Mouse (Mus musculus) forebrain, embryonic 12.5 days (tissue): ENCODE data around the gene Atp6v0d1. TPM values are rescaled to one million over a fixed set of nuclear protein-coding genes. Genes with fewer than 3 reads are reported as not detected.

Experiments
- ATAC-seq: fragments of 200-750 bp; cut with Nextera tagmentation; 2 replicates; pipeline ENCODE4 v1.8.0; 2017; ENCODE audit warnings: moderate TSS enrichment; ENCODE audit not compliant: low FRiP score
- H3K27ac ChIP-seq: fragments of 300-500 bp; sonication (generic); 2 replicates; pipeline ENCODE4 v1.5.1; 2016; ENCODE audit warnings: mild to moderate bottlenecking
- H3K27me3 ChIP-seq: fragments of 300-500 bp; sonication (generic); 2 replicates; pipeline ENCODE4 v1.6.1; 2016; ENCODE audit warnings: mild to moderate bottlenecking
- H3K36me3 ChIP-seq: fragments of 300-500 bp; sonication (generic); replicated peaks from 2 replicates; pipeline ENCODE4 v1.6.1; 2016; ENCODE audit warnings: mild to moderate bottlenecking
- H3K4me1 ChIP-seq: fragments of 300-500 bp; sonication (generic); 2 replicates; pipeline ENCODE4 v1.6.1; 2016
- H3K4me2 ChIP-seq: fragments of 300-500 bp; sonication (generic); 2 replicates; pipeline ENCODE4 v1.6.1; 2016; ENCODE audit warnings: mild to moderate bottlenecking, moderate library complexity
- H3K4me3 ChIP-seq: fragments of 300-500 bp; sonication (generic); replicated peaks from 2 replicates; pipeline ENCODE4 v1.5.1; 2016; ENCODE audit warnings: mild to moderate bottlenecking
- H3K9ac ChIP-seq: fragments of 300-500 bp; sonication (generic); 2 replicates; pipeline ENCODE4 v1.6.1; 2016; ENCODE audit warnings: mild to moderate bottlenecking
- H3K9me3 ChIP-seq: fragments of 300-500 bp; sonication (generic); 2 replicates; pipeline ENCODE4 v1.6.1; 2016
- WGBS: fragments of 180-500 bp; shearing (Covaris S2); methylation state at CpG from one replicate; pipeline ENCODE4 v1.1.7; 2016; 5-methylcytosine and 5-hydroxymethylcytosine counted together
- polyA plus RNA-seq: library from polyadenylated mRNA; unstranded; fragments of >200 nt; fragmentation: Nextera tagmentation; extraction: Ambion mirVana; gene quantifications from 2 replicates; pipeline ENCODE4 v1.2.1, GENCODE M21; 2016

Atp6v0d1 gene
- polyA plus RNA-seq, 1 experiment from 2014 or later = 95.4 TPM

DNA sequence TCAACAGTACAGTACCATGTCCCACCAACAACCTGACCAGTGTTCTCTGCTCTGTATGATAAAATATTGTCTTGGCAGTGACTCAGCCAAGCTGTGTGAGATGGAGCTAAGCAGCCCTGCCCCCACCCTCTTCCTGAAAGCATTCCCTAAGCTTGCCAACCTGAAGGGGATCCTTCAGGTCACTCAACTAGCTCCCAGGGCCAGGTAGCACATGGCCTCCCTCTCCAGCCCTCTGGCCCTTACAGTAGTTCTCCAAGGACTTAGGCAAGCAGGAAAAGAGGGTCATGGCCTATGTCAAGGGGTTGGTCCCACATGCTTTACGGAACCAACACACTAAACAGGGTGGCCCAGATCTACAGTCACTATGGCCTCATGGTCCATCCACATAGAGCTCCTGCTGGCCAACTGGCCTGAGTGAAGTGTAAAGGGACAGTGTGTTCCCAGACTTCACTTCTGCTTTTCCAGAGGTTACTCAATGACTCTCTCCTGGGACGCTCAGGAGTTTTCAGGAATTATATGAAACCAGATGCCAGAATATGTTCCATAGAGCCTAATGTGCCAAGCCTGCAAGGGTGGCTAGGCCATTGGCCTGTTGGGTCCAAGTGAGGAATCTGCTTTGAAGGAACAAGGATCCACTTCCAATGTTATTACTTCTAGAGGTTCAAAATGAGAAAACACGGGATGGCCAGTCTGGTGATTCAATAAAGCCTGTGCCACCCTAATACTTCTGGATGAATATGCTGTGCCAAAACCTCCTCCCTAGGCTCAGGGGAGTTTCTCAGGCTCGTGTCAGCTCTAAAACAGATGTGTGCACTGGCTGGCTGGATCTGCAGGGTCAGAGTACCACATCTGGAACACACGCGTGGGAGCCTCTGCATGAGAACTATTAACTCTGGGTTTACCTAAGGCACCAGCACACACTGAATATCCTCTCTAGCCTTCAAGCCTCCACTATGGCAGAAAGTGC lies 19.2 kb downstream of the Atp6v0d1 start:
- H3K27ac ChIP-seq = no peak overlapping the region
- no peak for ATAC-seq
- no peak overlapping the region for H3K9ac ChIP-seq
- H3K36me3 ChIP-seq = peaks cover 4% of the 10 kb centered on the region; the same call in 1 of the 2 replicates
- no peaks in the 10 kb centered on the region for H3K27me3 ChIP-seq
- no peak overlapping the region for H3K4me3 ChIP-seq
- peaks cover 3% of the 10 kb centered on the region; the same call in 1 of the 2 replicates for H3K4me1 ChIP-seq
- WGBS = 82% methylated on average over 6 of the region's 6 CpGs
- H3K9me3 ChIP-seq = no peaks in the 10 kb centered on the region
- no peak overlapping the region for H3K4me2 ChIP-seq

DNA sequence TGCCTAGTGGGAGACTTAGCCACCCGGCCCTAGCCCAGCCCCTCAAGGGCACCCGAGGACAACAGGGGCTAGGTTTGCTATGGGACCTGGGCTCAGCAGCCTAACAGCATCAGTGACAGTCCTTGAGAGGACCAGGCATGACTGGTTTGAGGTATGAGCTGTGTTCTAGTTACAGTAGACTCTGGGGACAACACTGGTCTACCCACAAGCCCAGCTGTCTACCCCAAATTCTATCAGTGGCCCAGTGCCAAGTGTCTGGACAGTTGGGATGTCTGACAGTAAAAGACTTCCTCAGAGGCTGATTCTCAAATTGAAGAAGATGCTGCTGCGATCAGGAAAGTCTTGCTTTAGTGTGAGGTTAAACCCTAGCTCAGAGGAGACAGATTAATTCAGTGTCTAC lies 20.6 kb downstream of the Atp6v0d1 start:
- H3K4me3 ChIP-seq = no peak overlapping the region
- H3K9me3 ChIP-seq = no peaks in the 10 kb centered on the region
- no peak for ATAC-seq
- H3K27ac ChIP-seq = no peak overlapping the region
- H3K4me1 ChIP-seq = peaks cover 3% of the 10 kb centered on the region; the same call in 1 of the 2 replicates
- H3K4me2 ChIP-seq = no peak overlapping the region
- H3K27me3 ChIP-seq = no peaks in the 10 kb centered on the region
- no peak overlapping the region for H3K9ac ChIP-seq
- 92% methylated on average over 3 of the region's 3 CpGs for WGBS
- 0 out of 2 replicates have a peak, but pooled peaks cover 3% of the 10 kb centered on the region for H3K36me3 ChIP-seq

DNA sequence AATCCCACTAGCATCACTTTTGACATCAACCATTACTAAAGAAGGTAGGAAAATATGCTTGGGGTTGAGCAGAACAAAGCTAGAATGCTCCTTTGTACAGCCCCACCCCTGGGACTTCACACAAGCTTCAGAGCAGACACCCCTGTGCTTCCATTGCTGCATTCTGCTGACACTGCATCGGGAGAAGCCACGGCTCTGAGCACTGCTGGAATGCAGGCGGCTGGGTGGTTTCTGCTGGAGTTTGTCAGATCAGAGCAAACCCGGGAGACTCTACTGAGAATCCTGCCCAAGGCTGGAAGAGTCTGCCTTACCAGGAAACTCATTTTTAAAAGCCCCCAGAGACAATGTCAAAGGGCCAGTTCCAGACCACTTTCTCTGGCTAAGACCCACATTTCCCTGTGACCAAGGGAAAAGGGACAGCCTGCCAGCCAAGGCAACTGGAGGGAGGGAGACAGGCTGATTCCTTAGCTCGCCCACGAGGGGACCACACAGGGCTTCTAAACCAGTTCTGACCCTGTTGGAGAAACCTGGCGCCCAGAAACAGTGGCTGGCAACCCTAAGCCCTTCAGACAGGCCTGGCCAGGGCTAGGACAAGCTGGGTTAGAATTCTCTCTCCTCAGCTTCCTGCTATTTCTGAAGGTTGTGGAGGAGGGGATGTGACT lies 21.2 kb downstream of the Atp6v0d1 start:
- no peak for ATAC-seq
- no peaks in the 10 kb centered on the region for H3K27me3 ChIP-seq
- 71% methylated on average over 7 of the region's 7 CpGs for WGBS
- no peaks in the 10 kb centered on the region for H3K36me3 ChIP-seq
- H3K27ac ChIP-seq = no peak overlapping the region
- peaks cover 3% of the 10 kb centered on the region; the same call in 1 of the 2 replicates for H3K4me1 ChIP-seq
- H3K9me3 ChIP-seq = no peaks in the 10 kb centered on the region
- no peak overlapping the region for H3K4me2 ChIP-seq
- H3K9ac ChIP-seq = no peak overlapping the region
- H3K4me3 ChIP-seq = no peak overlapping the region

DNA sequence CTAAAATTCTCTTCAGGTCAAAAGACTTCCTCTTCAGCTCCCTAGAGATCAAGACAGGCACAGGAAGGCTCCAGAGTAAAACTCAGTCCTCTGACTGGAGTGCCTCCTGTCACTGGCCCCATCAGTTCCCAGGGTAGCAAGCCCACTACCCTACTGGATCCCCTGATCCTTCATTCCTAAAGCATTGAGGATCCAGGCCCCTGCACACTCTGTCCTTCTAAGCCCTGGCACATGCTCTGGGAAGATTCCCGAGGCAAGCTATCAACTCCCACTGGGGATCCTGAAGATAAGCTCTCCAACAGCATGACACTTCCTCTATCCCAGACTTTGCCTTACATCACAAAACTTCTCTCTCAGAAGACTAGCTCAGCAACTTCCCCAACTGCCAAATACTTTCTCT lies 22.1 kb downstream of the Atp6v0d1 start:
- H3K9me3 ChIP-seq = no peaks in the 10 kb centered on the region
- WGBS = 66% methylated on average over 1 of the region's 1 CpGs
- H3K4me1 ChIP-seq = peaks cover 3% of the 10 kb centered on the region; the same call in 1 of the 2 replicates
- peaks cover 6% of the 10 kb centered on the region for H3K36me3 ChIP-seq
- H3K9ac ChIP-seq = no peak overlapping the region
- no peak for ATAC-seq
- no peak overlapping the region for H3K4me2 ChIP-seq
- H3K27ac ChIP-seq = no peak overlapping the region
- no peaks in the 10 kb centered on the region for H3K27me3 ChIP-seq
- H3K4me3 ChIP-seq = no peak overlapping the region

DNA sequence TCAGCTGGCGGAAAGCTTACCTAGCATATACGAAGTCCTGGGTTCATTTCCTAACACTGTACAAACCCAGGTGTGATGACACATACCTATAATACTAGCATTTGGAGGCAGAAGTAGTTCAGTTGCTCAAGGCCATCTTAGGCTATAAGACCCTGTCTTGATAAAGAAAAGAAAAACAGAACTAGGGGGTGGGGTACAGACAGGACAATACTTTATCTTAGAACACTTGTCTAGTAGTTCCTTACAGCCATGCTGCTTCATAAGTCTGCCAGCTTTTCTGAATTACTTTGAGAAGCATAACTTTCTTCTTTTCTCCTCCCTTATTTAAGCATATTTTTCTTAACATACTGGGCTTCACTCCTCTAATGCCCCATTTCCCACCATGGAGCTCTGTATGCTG lies 23.0 kb downstream of the Atp6v0d1 start:
- 95% methylated on average over 2 of the region's 2 CpGs for WGBS
- ATAC-seq = no peak

DNA sequence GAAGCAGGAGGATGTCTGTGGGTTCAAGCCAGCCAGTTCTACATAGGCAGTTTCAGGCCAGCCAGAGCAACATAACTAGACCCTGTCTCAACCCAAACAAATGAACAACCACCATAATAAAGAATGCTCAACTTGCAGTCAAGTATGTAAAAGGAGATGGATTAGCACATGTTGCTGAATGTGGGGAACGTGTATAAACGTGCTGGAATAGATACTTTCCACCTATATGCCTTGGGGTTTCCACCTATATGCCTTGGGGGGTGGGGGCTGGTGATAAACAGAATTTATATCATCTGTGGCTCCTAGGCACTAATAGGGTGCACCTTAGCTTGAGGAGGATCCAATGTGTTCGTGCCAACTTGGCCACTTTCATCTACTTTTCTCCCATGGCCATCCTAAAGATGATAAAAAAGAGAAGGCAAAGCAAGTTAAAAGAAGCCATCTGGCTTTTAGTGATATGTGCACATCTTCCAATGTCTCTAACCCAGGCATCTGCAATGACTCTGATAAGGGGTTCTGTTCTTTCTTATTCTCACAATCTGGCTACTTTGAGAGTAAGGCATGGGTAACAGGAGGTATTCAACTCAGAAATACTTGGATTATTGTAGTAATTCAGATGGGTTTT lies 23.7 kb downstream of the Atp6v0d1 start:
- H3K27ac ChIP-seq = no peak overlapping the region
- no peaks in the 10 kb centered on the region for H3K27me3 ChIP-seq
- H3K4me1 ChIP-seq = peaks cover 3% of the 10 kb centered on the region; the same call in 1 of the 2 replicates
- no peak for ATAC-seq
- 69% methylated on average over 3 of the region's 3 CpGs for WGBS
- no peak overlapping the region for H3K9ac ChIP-seq
- H3K4me3 ChIP-seq = no peak overlapping the region
- no peaks in the 10 kb centered on the region for H3K9me3 ChIP-seq
- H3K4me2 ChIP-seq = no peak overlapping the region
- H3K36me3 ChIP-seq = peaks cover 22% of the 10 kb centered on the region

More for the DNA sequence above, 23.0 kb downstream of the Atp6v0d1 start:
- no peak overlapping the region for H3K4me2 ChIP-seq
- H3K27me3 ChIP-seq = no peaks in the 10 kb centered on the region
- peaks cover 15% of the 10 kb centered on the region for H3K36me3 ChIP-seq
- H3K9ac ChIP-seq = no peak overlapping the region
- H3K4me1 ChIP-seq = peaks cover 3% of the 10 kb centered on the region; the same call in 1 of the 2 replicates
- no peak overlapping the region for H3K27ac ChIP-seq
- no peak overlapping the region for H3K4me3 ChIP-seq
- H3K9me3 ChIP-seq = no peaks in the 10 kb centered on the region

DNA sequence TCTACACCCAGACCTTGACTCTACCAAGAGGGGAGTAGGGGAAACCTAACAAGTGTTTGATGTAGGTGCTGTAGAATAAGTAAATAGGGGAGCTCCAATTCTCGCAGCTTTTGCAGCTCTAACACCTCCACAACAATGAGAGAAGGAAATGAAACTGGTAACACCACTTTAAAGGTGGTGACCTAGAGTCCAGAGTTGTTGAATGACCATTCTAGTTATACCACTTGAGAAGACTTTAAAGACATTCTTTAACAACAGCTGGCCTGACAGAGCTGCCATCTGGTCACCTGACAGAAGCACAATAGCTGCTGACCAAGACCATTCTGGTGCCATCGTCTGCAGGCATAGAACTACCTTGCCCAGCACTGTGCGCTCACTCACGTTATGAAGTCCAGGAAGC lies 26.9 kb downstream of the Atp6v0d1 start:
- ATAC-seq = no peak
- Histone ChIP-seq H3K27me3 (no peaks in the 10 kb centered on the region), H3K4me3 (no peak overlapping the region), H3K9me3 (no peaks in the 10 kb centered on the region), H3K9ac (no peak overlapping the region), H3K27ac (no peak overlapping the region), H3K4me2 (no peak overlapping the region), H3K4me1 (no peaks in the 10 kb centered on the region), H3K36me3 (peaks cover 33% of the 10 kb centered on the region)
- 88% methylated on average over 4 of the region's 4 CpGs for WGBS

DNA sequence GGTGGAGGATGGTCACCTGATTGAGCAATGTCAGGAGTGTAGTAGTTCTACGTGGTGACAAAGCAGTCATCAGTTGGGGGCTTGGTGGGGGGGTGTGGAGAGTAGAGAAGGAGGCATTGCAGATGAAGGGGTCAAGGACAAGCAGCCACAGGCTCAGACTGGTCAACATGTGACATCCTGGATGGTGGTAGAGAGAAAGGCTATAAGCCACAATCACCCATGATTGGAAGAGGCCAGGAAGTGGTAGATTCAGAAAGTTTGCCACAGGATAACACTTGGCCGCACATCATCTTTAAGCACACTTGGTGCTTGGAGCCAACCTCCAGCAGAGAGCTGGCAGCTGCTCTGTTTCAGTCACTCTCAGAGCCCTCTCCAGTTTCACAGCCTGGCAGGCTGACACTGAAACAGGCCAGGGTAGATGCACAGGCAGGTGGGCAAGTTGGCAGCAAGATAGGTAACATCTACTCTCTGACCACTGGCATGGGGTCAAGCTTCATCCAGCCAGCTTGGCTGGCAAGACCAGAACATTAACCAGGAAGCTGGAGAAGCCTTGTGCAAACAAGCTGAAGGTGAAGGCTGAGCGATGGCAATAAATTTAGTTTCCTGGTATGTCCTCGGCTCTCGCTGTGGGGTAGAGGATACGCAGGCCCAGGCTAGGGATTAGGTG lies 28.7 kb downstream of the Atp6v0d1 start:
- no peak overlapping the region for H3K4me3 ChIP-seq
- no peak overlapping the region for H3K4me2 ChIP-seq
- H3K9ac ChIP-seq = no peak overlapping the region
- peaks cover 33% of the 10 kb centered on the region for H3K36me3 ChIP-seq
- ATAC-seq = no peak
- no peak overlapping the region for H3K27ac ChIP-seq
- no peaks in the 10 kb centered on the region for H3K27me3 ChIP-seq
- H3K9me3 ChIP-seq = no peaks in the 10 kb centered on the region
- 93% methylated on average over 6 of the region's 6 CpGs for WGBS
- peaks cover 6% of the 10 kb centered on the region for H3K4me1 ChIP-seq

DNA sequence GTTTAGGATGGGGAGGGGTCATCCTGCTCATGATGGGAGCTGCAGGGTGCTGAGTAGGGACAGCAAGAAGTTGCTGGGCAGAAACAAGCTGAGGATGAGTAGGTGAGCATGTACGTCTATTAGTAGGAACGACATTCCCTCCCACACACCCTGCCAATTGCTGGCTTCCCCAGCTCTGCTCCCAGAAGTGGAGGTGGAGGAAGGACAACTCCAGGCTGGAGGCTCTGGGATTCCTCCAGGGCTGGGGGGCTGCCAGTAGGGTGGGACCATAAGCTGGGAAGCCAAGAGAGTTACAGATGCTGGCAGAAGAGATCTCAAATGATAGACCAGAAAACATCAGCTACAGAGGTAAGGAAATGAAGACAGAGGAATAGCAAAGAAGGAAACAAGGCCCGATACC lies 29.3 kb downstream of the Atp6v0d1 start:
- 97% methylated on average over 3 of the region's 3 CpGs for WGBS
- H3K4me1 ChIP-seq = peaks cover 6% of the 10 kb centered on the region
- H3K27ac ChIP-seq = no peak overlapping the region
- no peaks in the 10 kb centered on the region for H3K9me3 ChIP-seq
- peaks cover 33% of the 10 kb centered on the region for H3K36me3 ChIP-seq
- no peaks in the 10 kb centered on the region for H3K27me3 ChIP-seq
- H3K4me3 ChIP-seq = no peak overlapping the region
- ATAC-seq = no peak
- H3K9ac ChIP-seq = no peak overlapping the region
- no peak overlapping the region for H3K4me2 ChIP-seq

DNA sequence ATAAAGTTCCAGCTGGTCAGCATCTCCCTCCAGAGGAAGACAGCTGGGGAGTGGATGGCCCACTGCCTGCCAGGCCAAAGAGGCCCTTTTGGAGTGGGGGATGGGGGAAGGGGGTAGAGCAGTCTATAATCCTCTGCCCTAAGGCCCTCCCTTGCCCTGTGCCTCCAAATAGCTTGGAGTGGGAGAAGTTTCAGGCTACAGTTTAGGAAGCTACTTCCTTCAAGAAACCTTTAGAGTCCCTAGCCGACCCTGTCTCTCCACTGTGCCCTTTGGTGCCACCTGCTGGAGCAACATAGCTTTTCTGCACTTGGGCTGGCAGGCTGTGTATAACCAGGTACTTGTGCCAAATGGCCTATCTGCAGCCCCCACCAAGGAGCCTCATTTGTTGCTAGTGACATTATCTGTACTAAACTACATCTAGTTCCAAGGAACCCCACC lies 31.9 kb downstream of the Atp6v0d1 start:
- H3K27ac ChIP-seq = peak overlapping the region; percentile 42; the same call in 1 of the 2 replicates
- peaks cover 38% of the 10 kb centered on the region for H3K36me3 ChIP-seq
- no peak overlapping the region for H3K4me2 ChIP-seq
- H3K4me1 ChIP-seq = peaks cover 11% of the 10 kb centered on the region
- WGBS = 0% methylated on average over 1 of the region's 1 CpGs
- H3K4me3 ChIP-seq = no peak overlapping the region
- peak; percentile 61 for ATAC-seq
- no peaks in the 10 kb centered on the region for H3K27me3 ChIP-seq
- no peaks in the 10 kb centered on the region for H3K9me3 ChIP-seq
- no peak overlapping the region for H3K9ac ChIP-seq

DNA sequence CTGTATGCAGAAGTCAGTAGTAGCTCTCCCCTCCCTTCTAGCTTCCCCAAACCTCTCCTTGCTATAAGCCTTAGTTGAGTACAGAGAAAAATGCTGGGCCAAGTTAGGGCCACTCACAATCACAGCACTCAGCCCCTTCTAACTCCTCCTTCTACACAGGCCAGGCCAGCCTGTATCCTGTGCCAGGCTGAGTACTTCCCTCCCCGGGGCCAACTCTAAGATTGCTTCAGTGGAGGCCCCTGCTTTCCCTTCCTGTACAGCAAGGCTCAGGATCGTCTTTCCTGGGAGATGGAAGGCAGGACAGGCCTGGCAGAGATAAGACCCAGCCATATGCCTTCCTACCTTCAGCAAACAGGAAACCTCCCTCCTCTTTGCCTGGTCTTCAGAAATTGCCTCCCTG lies 32.4 kb downstream of the Atp6v0d1 start:
- H3K4me3 ChIP-seq = no peak overlapping the region
- no peaks in the 10 kb centered on the region for H3K27me3 ChIP-seq
- no peak overlapping the region for H3K9ac ChIP-seq
- WGBS = 48% methylated on average over 2 of the region's 2 CpGs
- H3K4me2 ChIP-seq = no peak overlapping the region
- H3K4me1 ChIP-seq = peaks cover 11% of the 10 kb centered on the region
- H3K27ac ChIP-seq = peak overlapping the region; percentile 42; the same call in 1 of the 2 replicates
- H3K36me3 ChIP-seq = peaks cover 35% of the 10 kb centered on the region
- H3K9me3 ChIP-seq = no peaks in the 10 kb centered on the region
- ATAC-seq = no peak

DNA sequence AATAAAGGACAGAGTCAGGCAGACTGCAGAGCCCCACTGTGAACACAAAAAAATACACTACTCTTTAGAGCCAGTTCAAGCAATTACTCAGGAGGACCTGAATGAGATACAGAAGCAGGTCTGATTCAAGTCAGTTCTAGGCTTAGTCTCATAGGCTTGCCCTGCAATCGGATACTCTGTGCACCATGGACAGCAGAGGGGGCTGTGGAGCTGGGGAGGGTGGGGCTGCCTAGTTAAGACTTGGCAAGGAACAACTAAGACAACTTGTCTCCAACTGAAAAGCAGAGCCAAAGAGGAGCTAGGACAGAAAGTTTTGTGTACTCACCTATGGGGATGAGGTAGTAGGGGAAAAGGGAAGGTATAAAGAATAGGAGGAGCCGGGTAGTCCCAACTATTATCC lies 34.1 kb downstream of the Atp6v0d1 start:
- Histone ChIP-seq H3K4me1 (peaks cover 11% of the 10 kb centered on the region), H3K4me3 (no peak overlapping the region), H3K9me3 (no peaks in the 10 kb centered on the region), H3K27ac (no peak overlapping the region), H3K9ac (no peak overlapping the region), H3K27me3 (no peaks in the 10 kb centered on the region), H3K36me3 (peaks cover 18% of the 10 kb centered on the region), H3K4me2 (no peak overlapping the region)
- ATAC-seq = no peak
- 66% methylated on average over 2 of the region's 2 CpGs for WGBS
